Comparison of ENCODE assay signal across 15 mouse cellular contexts in the genomic region with DNA sequence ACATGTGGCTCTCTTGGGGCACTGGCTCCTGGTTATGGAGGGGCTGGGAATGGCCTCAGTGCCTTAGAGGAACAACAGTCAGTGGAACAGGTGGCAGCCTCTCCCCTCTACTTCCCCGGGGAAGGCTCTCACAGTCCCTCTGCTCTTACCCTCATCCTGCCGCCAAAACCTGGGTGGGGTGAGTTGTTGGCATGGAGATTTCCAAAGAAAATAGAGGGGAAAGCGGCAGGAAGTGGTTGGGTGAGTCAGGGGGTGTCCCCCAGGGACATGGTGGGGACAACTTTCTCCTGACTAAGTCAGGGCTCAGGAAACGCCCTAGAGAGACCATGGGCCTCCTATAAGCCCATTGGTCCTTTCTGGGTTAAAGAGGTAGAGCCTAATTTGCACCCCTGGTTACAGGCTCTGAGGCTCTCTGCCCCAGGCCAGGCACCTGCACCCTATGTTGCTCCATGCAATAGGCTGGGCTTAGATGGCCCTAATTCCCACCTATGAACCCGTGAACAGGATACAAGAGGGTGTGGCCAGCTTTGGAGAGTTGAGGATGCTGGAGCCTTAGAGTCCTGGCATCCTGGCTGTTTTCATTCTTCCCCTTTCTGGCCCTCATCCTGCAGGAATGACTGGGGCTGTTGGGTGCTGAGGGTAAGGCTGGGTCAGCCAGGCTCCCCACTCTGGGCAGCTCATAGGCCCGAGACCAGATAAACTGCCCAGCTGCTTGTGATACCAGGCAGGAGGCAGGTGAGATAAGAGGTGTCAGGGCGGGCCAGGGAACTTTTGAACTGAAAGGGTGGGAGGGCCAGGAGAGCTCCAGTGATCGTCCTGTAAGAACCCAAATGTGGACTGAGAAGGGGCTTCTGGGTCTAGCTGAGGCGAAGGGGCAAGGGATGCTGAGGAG. TPM values are rescaled to one million over a fixed set of nuclear protein-coding genes. Genes with fewer than 3 reads are reported as not detected.
DNase-seq lines count a peak whose midpoint lies in the region; ATAC-seq and TF ChIP-seq lines count a peak whose summit lies in the region.
"Had no signal": no experiment of that assay in that cellular context is flagged by ENCODE, and none has a peak within 500 bp of the region (broad histone marks: within the 10 kb centered on the region; RNA-seq: fewer than 3 reads in every experiment).

No protein-coding gene starts in this region.

- no peak overlapping the region; the same call in 1 of the 2 replicates for H3K4me2 ChIP-seq in stomach, embryonic 15.5 days
- H3K4me2 ChIP-seq in stomach, postnatal 0 days (replicated peaks; ENCODE audit: low read depth), result no peak overlapping the region
- peak overlapping the region; percentile 62 for H3K4me2 ChIP-seq in liver, embryonic 11.5 days
- H3K4me2 ChIP-seq: limb, embryonic 12.5 days; neural tube, embryonic 12.5 days had no signal

- TF ChIP-seq CTCF in stomach, postnatal 0 days (IDR thresholded peaks at IDR 0.05; ENCODE audit: low read depth), result no peak

- H3K4me1 ChIP-seq in stomach, embryonic 15.5 days, result peaks cover 30% of the 10 kb centered on the region
- peaks cover 6% of the 10 kb centered on the region for H3K4me1 ChIP-seq in stomach, postnatal 0 days (replicated peaks; ENCODE audit: control insufficient read depth, insufficient read depth)
- H3K4me1 ChIP-seq in liver, embryonic 11.5 days (replicated peaks; ENCODE audit: control insufficient read depth, insufficient read depth, low read length), result peaks cover 80% of the 10 kb centered on the region

- H3K27me3 ChIP-seq in stomach, embryonic 15.5 days (replicated peaks), result no peaks in the 10 kb centered on the region
- H3K27me3 ChIP-seq in stomach, postnatal 0 days (ENCODE audit: control insufficient read depth, insufficient read depth, low read length), result no peaks in the 10 kb centered on the region
- H3K27me3 ChIP-seq in liver, embryonic 11.5 days (replicated peaks; ENCODE audit: control insufficient read depth, insufficient read depth, low read length), result no peaks in the 10 kb centered on the region
- H3K27me3 ChIP-seq: neural tube, embryonic 12.5 days had no signal

- 63% methylated on average over 9 of the region's 9 CpGs for WGBS in stomach, embryonic 15.5 days
- 55% methylated on average over 9 of the region's 9 CpGs for WGBS in stomach, postnatal 0 days
- 42% methylated on average over 9 of the region's 9 CpGs for WGBS in liver, embryonic 11.5 days

- no peaks in the 10 kb centered on the region for H3K36me3 ChIP-seq in stomach, embryonic 15.5 days
- H3K36me3 ChIP-seq in stomach, postnatal 0 days (ENCODE audit: control insufficient read depth, insufficient read depth, low read length), result no peaks in the 10 kb centered on the region
- H3K36me3 ChIP-seq in liver, embryonic 11.5 days (ENCODE audit: control insufficient read depth, insufficient read depth, low read length), result no peaks in the 10 kb centered on the region
- H3K36me3 ChIP-seq: limb, embryonic 12.5 days; neural tube, embryonic 12.5 days had no signal

- H3K4me3 ChIP-seq in stomach, embryonic 15.5 days (replicated peaks), result no peak overlapping the region
- H3K4me3 ChIP-seq in stomach, postnatal 0 days (ENCODE audit: low read depth, low read length), result no peak overlapping the region
- H3K4me3 ChIP-seq in liver, embryonic 11.5 days (ENCODE audit: low read depth, low read length), result peak overlapping the region; percentile 41
- H3K4me3 ChIP-seq: limb, embryonic 12.5 days; neural tube, embryonic 12.5 days had no signal

- H3K9me3 ChIP-seq in stomach, embryonic 15.5 days, result no peaks in the 10 kb centered on the region
- no peaks in the 10 kb centered on the region for H3K9me3 ChIP-seq in stomach, postnatal 0 days (ENCODE audit: control insufficient read depth, low read length)
- no peaks in the 10 kb centered on the region for H3K9me3 ChIP-seq in liver, embryonic 11.5 days (ENCODE audit: control insufficient read depth, low read length)
- H3K9me3 ChIP-seq: limb, embryonic 12.5 days; neural tube, embryonic 12.5 days had no signal

- TF ChIP-seq EP300 in stomach, postnatal 0 days (optimal IDR thresholded peaks at IDR 0.05), result no peak

- no peak overlapping the region for H3K27ac ChIP-seq in stomach, embryonic 15.5 days
- H3K27ac ChIP-seq in stomach, postnatal 0 days (replicated peaks), result no peak overlapping the region
- H3K27ac ChIP-seq in liver, embryonic 11.5 days (ENCODE audit: low read depth, low read length), result peak overlapping the region; percentile 46; the same call in 1 of the 2 replicates
- H3K27ac ChIP-seq: limb, embryonic 12.5 days; neural tube, embryonic 12.5 days had no signal

- intact Hi-C loops in heart, postnatal 10 days (cut with DNase I), result no loop called here

- H3K9ac ChIP-seq in stomach, embryonic 15.5 days, result no peak overlapping the region
- H3K9ac ChIP-seq in stomach, postnatal 0 days (ENCODE audit: low read length), result no peak overlapping the region
- H3K9ac ChIP-seq in liver, embryonic 11.5 days (ENCODE audit: low read depth, low read length), result peak overlapping the region; percentile 63
- H3K9ac ChIP-seq: limb, embryonic 12.5 days; neural tube, embryonic 12.5 days had no signal

- ATAC-seq in stomach, embryonic 15.5 days (ENCODE audit: insufficient read depth, low FRiP score, low read depth), result peak; percentile 62; the same call in 1 of the 2 replicates
- no peak for ATAC-seq in stomach, postnatal 0 days (ENCODE audit: low FRiP score, low TSS enrichment)
- peak; percentile 82 for ATAC-seq in liver, embryonic 11.5 days (replicated peaks; ENCODE audit: low FRiP score)

- peak; percentile 96 for DNase-seq in heart, adult 11 months
- no peak for DNase-seq in heart, postnatal 10 days
- no peak for DNase-seq in stomach, postnatal 0 days (ENCODE audit: low spot score)
- no peak for DNase-seq in liver, embryonic 11.5 days (ENCODE audit: low spot score)
- no peak for DNase-seq in testis, postnatal 14 days (ENCODE audit: low spot score)
- DNase-seq in cerebellum, postnatal 14 days, result no peak
- DNase-seq in adrenal gland, postnatal 14 days, result no peak
- DNase-seq: B cell, adult 2 months; cerebellum, adult 11-12 months had no signal

RNA-seq across cellular contexts. Expression of a gene that starts 2.9 kb away (rescaled TPM):
- 100 to 1,000 TPM; 195 to 252 TPM for total RNA-seq in heart, postnatal 10 days (2021)
- 18.7 and 22.8 TPM in 2 replicates for polyA plus RNA-seq in stomach, embryonic 15.5 days (2015; fragmentation: Nextera tagmentation; extraction: Ambion mirVana)
- polyA plus RNA-seq in stomach, postnatal 0 days (2015; fragmentation: Nextera tagmentation; extraction: Ambion mirVana), result 15.3 and 16.2 TPM in 2 replicates
- 6.1 and 8.0 TPM in 2 replicates for polyA plus RNA-seq in liver, embryonic 11.5 days (2014; fragmentation: Nextera tagmentation; extraction: Ambion mirVana)
- 265 and 326 TPM in 2 replicates for total RNA-seq in adrenal gland, postnatal 14 days (2021)

RNA-seq across cellular contexts. Expression of a gene that starts 36.9 kb away (rescaled TPM):
- not detected for total RNA-seq in heart, postnatal 10 days (2021)
- polyA plus RNA-seq in stomach, embryonic 15.5 days (2015; fragmentation: Nextera tagmentation; extraction: Ambion mirVana), result 0.15 TPM in 1 of 2 replicates, not detected in the other
- polyA plus RNA-seq in stomach, postnatal 0 days (2015; fragmentation: Nextera tagmentation; extraction: Ambion mirVana), result not detected in 2 replicates
- polyA plus RNA-seq in liver, embryonic 11.5 days (2014; fragmentation: Nextera tagmentation; extraction: Ambion mirVana), result not detected in 2 replicates
- not detected in 2 replicates for total RNA-seq in adrenal gland, postnatal 14 days (2021)
- total RNA-seq: layer of hippocampus, adult 18-20 months had no signal
- polyA plus RNA-seq: forebrain, embryonic 11.5 days; hindbrain, embryonic 11.5 days; limb, embryonic 12.5 days; neural tube, embryonic 12.5 days had no signal
